Mouse (Mus musculus) liver, embryonic 13.5 days (tissue): ENCODE measurements around the gene Nck2. TPM values are rescaled to one million over a fixed set of nuclear protein-coding genes. Genes with fewer than 3 reads are reported as not detected.
"Not testable (repeated sequence)": the region's sequence is repeated elsewhere in the genome, so short reads cannot be mapped to it uniquely, and the experiment has no call there.

ENCODE experiments used
- ATAC-seq: fragments of 200-750 bp; cut with Nextera tagmentation; 2 replicates; pipeline ENCODE4 v1.8.0; 2017; ENCODE audit warnings: low read depth, mild to moderate bottlenecking, moderate number of reproducible peaks, moderate library complexity
- DNase-seq: peaks from one replicate; pipeline ENCODE4 v3.0.0; 2022
- H3K27ac ChIP-seq: fragments of 300-500 bp; sonication (generic); 2 replicates; pipeline ENCODE4 v1.5.1; 2015; ENCODE audit warnings: moderate library complexity, mild to moderate bottlenecking, inconsistent platforms
- H3K27me3 ChIP-seq: fragments of 300-500 bp; sonication (generic); 2 replicates; pipeline ENCODE4 v1.6.1; 2015; ENCODE audit warnings: mild to moderate bottlenecking, inconsistent platforms
- H3K36me3 ChIP-seq: fragments of 300-500 bp; sonication (generic); 2 replicates; pipeline ENCODE4 v1.6.1; 2015; ENCODE audit warnings: mild to moderate bottlenecking, inconsistent platforms
- H3K4me1 ChIP-seq: fragments of 300-500 bp; sonication (generic); replicated peaks from 2 replicates; pipeline ENCODE4 v1.6.1; 2015; ENCODE audit warnings: inconsistent platforms
- H3K4me2 ChIP-seq: fragments of 300-500 bp; sonication (generic); 2 replicates; pipeline ENCODE4 v1.6.1; 2015; ENCODE audit warnings: inconsistent platforms, mild to moderate bottlenecking, moderate library complexity
- H3K4me3 ChIP-seq: fragments of 300-500 bp; sonication (generic); replicated peaks from 2 replicates; pipeline ENCODE4 v1.5.1; 2015; ENCODE audit warnings: mild to moderate bottlenecking, inconsistent platforms
- H3K9ac ChIP-seq: fragments of 300-500 bp; sonication (generic); 2 replicates; pipeline ENCODE4 v1.6.1; 2015; ENCODE audit warnings: mild to moderate bottlenecking, inconsistent platforms
- H3K9me3 ChIP-seq: fragments of 300-500 bp; sonication (generic); replicated peaks from 2 replicates; pipeline ENCODE4 v1.6.1; 2016; ENCODE audit warnings: inconsistent platforms
- WGBS: fragments of 180-500 bp; shearing (Covaris S2); methylation state at CpG from one replicate; pipeline ENCODE4 v1.1.7; 2015; ENCODE audit not compliant: insufficient replicate concordance; 5-methylcytosine and 5-hydroxymethylcytosine counted together
- polyA plus RNA-seq: library from polyadenylated mRNA; unstranded; fragments of >200 nt; fragmentation: Nextera tagmentation; extraction: Ambion mirVana; gene quantifications from 2 replicates; pipeline ENCODE4 v1.2.1, GENCODE M21; 2015

Gene Nck2
- polyA plus RNA-seq, 1 experiment from 2014 or later = 10.5 TPM

- no peak for DNase-seq
- Histone ChIP-seq H3K4me1 (peaks cover 90% of the 10 kb centered on the region), H3K27me3 (no peaks in the 10 kb centered on the region), H3K9me3 (no peaks in the 10 kb centered on the region), H3K27ac (no peak overlapping the region), H3K36me3 (no peaks in the 10 kb centered on the region), H3K4me3 (no peak overlapping the region), H3K4me2 (no peak overlapping the region), H3K9ac (no peak overlapping the region)
- WGBS = 25% methylated on average over 2 of the region's 2 CpGs
- no peak for ATAC-seq
Measured at GRCm38 (mm10) chr1:43538716-43539115, 94.3 kb downstream of the Nck2 start.

- WGBS = 47% methylated on average over 4 of the region's 4 CpGs
- no peak overlapping the region for H3K4me2 ChIP-seq
- H3K36me3 ChIP-seq = no peaks in the 10 kb centered on the region
- H3K9me3 ChIP-seq = no peaks in the 10 kb centered on the region
- H3K4me1 ChIP-seq = peaks cover 78% of the 10 kb centered on the region
- ATAC-seq = no peak
- no peak for DNase-seq
- no peaks in the 10 kb centered on the region for H3K27me3 ChIP-seq
- no peak overlapping the region for H3K9ac ChIP-seq
- no peak overlapping the region for H3K4me3 ChIP-seq
- H3K27ac ChIP-seq = no peak overlapping the region
Measured at GRCm38 (mm10) chr1:43539689-43540380, 95.5 kb downstream of the Nck2 start.

DNA sequence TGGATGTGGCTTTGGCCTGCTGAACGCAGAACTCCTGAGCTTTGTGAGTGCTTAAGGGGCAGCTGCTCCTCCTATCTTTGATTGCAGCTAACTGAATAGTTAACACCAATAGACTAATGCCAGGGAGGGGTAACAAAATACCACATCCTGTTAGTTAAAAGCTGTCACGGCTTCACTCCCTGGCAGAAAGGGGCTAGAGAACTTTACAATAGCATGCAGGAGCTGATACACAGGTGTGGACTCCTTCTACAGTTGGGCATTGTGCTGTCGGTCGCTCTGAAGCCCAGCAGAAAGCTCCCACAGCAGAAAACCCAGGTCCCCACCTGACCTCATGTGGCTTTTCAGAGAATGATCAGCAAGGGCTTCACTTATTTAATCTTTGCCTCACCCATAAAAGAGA is 98.0 kb downstream of the Nck2 start:
- H3K36me3 ChIP-seq = no peaks in the 10 kb centered on the region
- H3K27ac ChIP-seq = peak overlapping the region; percentile 41; the same call in 1 of the 2 replicates

DNA sequence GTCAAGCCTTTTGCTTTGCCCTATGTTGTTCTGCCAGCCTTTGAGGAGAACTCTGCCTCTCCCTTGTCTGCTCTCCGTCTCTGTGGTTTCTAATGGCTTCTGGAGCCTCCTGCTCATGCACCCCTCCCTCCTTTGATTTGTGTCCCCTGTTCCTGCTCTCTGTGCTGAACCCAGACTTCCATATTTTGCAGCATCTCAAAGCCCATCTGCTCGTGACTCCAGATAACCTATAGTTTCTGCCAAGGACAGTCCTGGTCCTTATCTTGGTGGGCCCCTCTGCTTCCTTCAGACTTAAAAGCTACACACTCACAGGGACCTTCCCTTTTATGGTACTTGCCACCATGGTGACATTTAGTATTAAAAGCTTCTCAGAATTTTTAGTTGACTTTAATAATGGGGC is 103.3 kb downstream of the Nck2 start:
- 12% methylated on average over 2 of the region's 2 CpGs for WGBS
- ATAC-seq = peak; percentile 92

More for the DNA sequence above, 98.0 kb downstream of the Nck2 start:
- H3K9me3 ChIP-seq = no peaks in the 10 kb centered on the region
- DNase-seq = no peak
- no peaks in the 10 kb centered on the region for H3K27me3 ChIP-seq
- WGBS = 20% methylated on average over 4 of the region's 4 CpGs
- ATAC-seq = 0 out of 2 replicates have a peak, but pooled peaks have one; percentile 11
- H3K9ac ChIP-seq = no peak overlapping the region
- H3K4me3 ChIP-seq = no peak overlapping the region
- H3K4me1 ChIP-seq = peaks cover 70% of the 10 kb centered on the region
- no peak overlapping the region for H3K4me2 ChIP-seq

DNA sequence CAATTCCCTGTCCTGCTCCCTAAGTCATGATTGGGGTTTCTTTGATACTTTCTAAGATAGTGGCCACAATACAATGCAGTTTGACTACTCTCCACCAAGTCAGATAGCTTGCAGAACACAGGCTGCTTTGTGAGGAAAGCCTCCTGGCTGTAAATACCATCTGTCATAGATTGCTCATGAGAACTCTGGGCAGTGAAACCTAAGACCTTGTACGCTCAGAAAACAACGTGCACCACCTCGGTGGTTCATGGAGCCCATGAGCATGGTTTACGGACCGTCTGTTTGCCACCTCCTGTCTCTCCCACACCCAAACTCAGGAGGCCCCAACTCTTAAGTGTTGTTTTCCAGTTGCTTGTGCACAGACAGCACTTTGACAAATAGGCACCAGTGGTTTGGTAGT is 104.4 kb downstream of the Nck2 start:
- Histone ChIP-seq H3K27ac (peak overlapping the region; percentile 76), H3K36me3 (peaks cover 2% of the 10 kb centered on the region), H3K4me1 (peaks cover 57% of the 10 kb centered on the region), H3K4me2 (0 out of 2 replicates have a peak overlapping the region, but pooled peaks have one; percentile 55), H3K4me3 (no peak overlapping the region), H3K9ac (no peak overlapping the region), H3K9me3 (no peaks in the 10 kb centered on the region), H3K27me3 (no peaks in the 10 kb centered on the region)
- DNase-seq (no peak), ATAC-seq (no peak)
- WGBS = 75% methylated on average over 5 of the region's 5 CpGs

More for the DNA sequence above, 103.3 kb downstream of the Nck2 start:
- Histone ChIP-seq H3K4me3 (0 out of 2 replicates have a peak overlapping the region, but pooled peaks have one; percentile 15), H3K27ac (peak overlapping the region; percentile 76), H3K4me2 (peak overlapping the region; percentile 55), H3K4me1 (peaks cover 52% of the 10 kb centered on the region), H3K9ac (peak overlapping the region; percentile 50; the same call in 1 of the 2 replicates), H3K36me3 (no peaks in the 10 kb centered on the region), H3K27me3 (no peaks in the 10 kb centered on the region), H3K9me3 (no peaks in the 10 kb centered on the region)
- DNase-seq = peak; percentile 59

DNA sequence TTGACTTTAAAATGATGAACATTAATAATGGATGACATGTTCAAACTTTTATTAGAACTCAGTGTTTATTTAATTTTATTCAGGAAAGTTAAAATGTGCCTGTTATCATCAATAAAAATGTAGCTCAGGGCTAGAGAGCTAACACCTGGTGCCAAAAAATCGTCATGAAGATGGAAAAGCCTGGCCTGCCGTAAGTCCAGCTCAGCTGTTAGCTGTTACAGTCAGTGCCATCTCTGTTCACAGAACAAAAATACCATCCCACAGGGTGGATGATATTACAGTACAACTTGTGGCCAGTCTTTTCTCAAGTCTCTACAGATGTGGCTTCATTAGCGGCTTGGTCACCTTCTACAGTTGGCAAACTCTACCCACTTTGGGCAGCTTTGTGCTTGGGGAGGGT is 106.1 kb downstream of the Nck2 start:
- H3K4me2 ChIP-seq = no peak overlapping the region
- no peak overlapping the region for H3K27ac ChIP-seq
- H3K27me3 ChIP-seq = no peaks in the 10 kb centered on the region
- H3K4me3 ChIP-seq = no peak overlapping the region
- 77% methylated on average over 3 of the region's 3 CpGs for WGBS
- DNase-seq = no peak
- peaks cover 16% of the 10 kb centered on the region for H3K36me3 ChIP-seq
- no peaks in the 10 kb centered on the region for H3K9me3 ChIP-seq
- peaks cover 72% of the 10 kb centered on the region for H3K4me1 ChIP-seq
- ATAC-seq = no peak
- H3K9ac ChIP-seq = no peak overlapping the region

- DNase-seq, H3K27me3 ChIP-seq, ATAC-seq, H3K4me2 ChIP-seq, H3K9me3 ChIP-seq, H3K9ac ChIP-seq, H3K4me3 ChIP-seq: not testable (repeated sequence)
- Histone ChIP-seq H3K27ac (peak overlapping the region; percentile 73; the same call in 1 of the 2 replicates), H3K36me3 (peaks cover 16% of the 10 kb centered on the region), H3K4me1 (peaks cover 78% of the 10 kb centered on the region)
- 83% methylated on average over 37 of the region's 37 CpGs for WGBS
Measured at GRCm38 (mm10) chr1:43553989-43554679, 109.8 kb downstream of the Nck2 start.

- H3K9me3 ChIP-seq = no peaks in the 10 kb centered on the region
- H3K4me3 ChIP-seq = no peak overlapping the region
- peak overlapping the region; percentile 20; the same call in 1 of the 2 replicates for H3K4me2 ChIP-seq
- DNase-seq = no peak
- H3K4me1 ChIP-seq = peaks cover 85% of the 10 kb centered on the region
- WGBS = 59% methylated on average over 12 of the region's 12 CpGs
- H3K36me3 ChIP-seq = peaks cover 16% of the 10 kb centered on the region
- H3K9ac ChIP-seq = peak overlapping the region; percentile 48; the same call in 1 of the 2 replicates
- H3K27me3 ChIP-seq = no peaks in the 10 kb centered on the region
- no peak for ATAC-seq
- H3K27ac ChIP-seq = peak overlapping the region; percentile 73
Measured at GRCm38 (mm10) chr1:43555222-43555974, 111.0 kb downstream of the Nck2 start.

DNA sequence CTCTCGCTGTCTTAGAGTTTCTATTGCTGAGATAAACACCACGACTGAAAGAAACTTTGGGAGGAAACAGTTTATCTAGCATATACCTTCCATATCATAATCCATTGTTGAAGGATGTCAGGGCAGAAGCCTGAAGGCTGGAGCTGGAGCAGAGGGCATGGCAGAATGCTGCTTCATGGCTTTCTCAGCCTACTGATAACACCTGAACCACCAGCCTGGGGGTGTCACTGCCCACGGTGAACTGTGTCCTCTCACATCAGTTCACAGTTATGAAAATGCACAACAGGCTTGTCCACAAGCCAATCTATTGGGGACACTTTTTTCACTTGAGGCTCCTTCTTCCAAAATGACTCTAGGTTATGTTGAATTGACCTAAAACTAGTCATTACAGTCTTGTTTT is 114.0 kb downstream of the Nck2 start:
- Histone ChIP-seq H3K27ac (peak overlapping the region; percentile 90), H3K27me3 (no peaks in the 10 kb centered on the region), H3K4me1 (peaks cover 92% of the 10 kb centered on the region), H3K9ac (no peak overlapping the region), H3K4me3 (no peak overlapping the region), H3K4me2 (peak overlapping the region; percentile 38; the same call in 1 of the 2 replicates), H3K9me3 (no peaks in the 10 kb centered on the region), H3K36me3 (peaks cover 16% of the 10 kb centered on the region)
- ATAC-seq = peak; percentile 63
- peak; percentile 49 for DNase-seq
- 13% methylated on average over 3 of the region's 3 CpGs for WGBS

DNA sequence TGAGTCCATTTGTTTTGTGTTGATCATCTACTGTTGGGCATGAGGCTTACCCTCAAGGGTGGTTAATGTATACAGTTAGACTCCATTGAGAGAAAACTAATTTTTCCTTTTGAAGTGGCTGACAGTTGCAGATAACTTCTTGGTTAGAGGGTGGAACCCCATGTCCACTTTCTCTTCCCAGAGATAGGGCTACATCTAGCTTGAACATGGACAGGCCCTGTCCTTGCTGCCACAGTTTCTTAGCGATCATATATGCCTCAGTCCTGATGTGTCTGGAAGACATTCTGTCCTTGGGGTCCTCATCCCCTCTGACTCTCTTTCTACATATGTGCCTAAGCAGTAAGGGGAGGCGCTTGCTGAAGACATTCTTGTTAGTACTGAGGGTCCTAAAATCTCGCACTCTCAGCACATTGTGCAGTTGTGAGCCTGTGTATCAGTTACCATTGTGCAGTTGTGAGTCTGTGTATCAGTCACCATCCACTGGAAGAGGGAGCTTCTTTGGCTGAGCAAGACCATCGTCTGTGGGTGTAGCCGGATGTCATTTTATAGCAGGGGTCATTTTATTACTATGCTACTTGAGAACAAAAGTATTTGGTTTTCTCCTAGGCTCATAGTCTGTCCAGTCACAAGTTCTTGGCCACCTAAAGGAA is 114.8 kb downstream of the Nck2 start:
- DNase-seq (peak; percentile 53), ATAC-seq (peak; percentile 94)
- peaks cover 10% of the 10 kb centered on the region for H3K36me3 ChIP-seq
- H3K4me2 ChIP-seq = peak overlapping the region; percentile 38
- no peaks in the 10 kb centered on the region for H3K9me3 ChIP-seq
- peak overlapping the region; percentile 50; the same call in 1 of the 2 replicates for H3K9ac ChIP-seq
- WGBS = 47% methylated on average over 5 of the region's 5 CpGs
- peak overlapping the region; percentile 90 for H3K27ac ChIP-seq
- no peaks in the 10 kb centered on the region for H3K27me3 ChIP-seq
- 0 out of 2 replicates have a peak overlapping the region, but pooled peaks have one; percentile 1 for H3K4me3 ChIP-seq
- peaks cover 83% of the 10 kb centered on the region for H3K4me1 ChIP-seq
